Mouse (Mus musculus) lung, adult 18-20 months (tissue): ENCODE measurements at regions not wholly inside any gene's neighbourhood (a gene's known extent, or its start where the extent isn't known, plus 50 kb on each side); places are given as distances from the start of the nearest gene placed in this dataset.
A peak's percentile ranks its signal among the peaks of the same experiment; 100 is the strongest.
"Not testable (repeated sequence)": the region's sequence is repeated elsewhere in the genome, so short reads cannot be mapped to it uniquely, and the experiment has no call there.

ENCODE experiments used
- DNase-seq, 2 experiments: peaks; one replicate each; pipeline ENCODE4 v3.0.0; 2022; ENCODE audit warnings: mixed read lengths in 2 of 2

DNA sequence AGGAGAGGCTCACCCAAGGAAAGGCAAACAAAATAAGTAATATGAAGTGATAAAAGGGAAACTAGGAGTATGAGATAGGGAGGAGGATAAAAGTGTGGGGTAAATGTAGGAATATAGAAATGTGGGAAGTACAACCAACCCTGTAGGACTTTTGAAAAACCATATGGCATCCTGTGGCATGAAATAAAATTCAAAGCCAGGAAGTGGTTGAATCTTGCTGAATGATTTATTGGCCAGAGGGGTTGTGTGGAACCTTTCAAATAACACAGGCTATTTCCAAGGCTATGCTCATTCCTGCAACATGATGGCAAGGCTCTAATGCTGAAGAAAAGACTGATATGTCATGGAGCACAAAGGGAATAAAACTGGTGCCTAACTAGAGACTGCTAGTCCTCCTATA, 347.9 kb downstream of the Gm11232 start:
- DNase-seq: no peak

GRCm38 (mm10) chr4:71390444-71390843, 367.3 kb downstream of the Gm11232 start:
- no peak for DNase-seq

DNA sequence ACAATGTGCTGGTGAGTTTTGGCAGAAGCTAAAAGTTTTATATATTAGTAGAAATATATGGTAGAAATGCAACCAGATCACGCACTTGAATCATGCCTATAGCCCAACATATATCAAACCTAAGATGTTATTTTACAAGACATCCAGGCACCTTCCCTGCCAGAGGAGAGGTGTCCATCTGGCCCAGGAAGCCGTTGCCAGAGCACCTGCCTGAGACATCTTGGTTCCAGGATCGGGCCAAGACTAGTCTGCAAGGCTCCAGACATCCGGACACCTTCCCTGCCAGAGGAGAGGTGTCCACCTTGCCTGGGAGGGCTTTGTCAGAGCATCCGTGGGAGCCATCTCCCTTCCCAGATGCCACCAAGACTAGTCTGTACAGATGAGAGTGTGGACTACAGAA, 388.5 kb downstream of the Gm11232 start:
- DNase-seq: no peak

DNA sequence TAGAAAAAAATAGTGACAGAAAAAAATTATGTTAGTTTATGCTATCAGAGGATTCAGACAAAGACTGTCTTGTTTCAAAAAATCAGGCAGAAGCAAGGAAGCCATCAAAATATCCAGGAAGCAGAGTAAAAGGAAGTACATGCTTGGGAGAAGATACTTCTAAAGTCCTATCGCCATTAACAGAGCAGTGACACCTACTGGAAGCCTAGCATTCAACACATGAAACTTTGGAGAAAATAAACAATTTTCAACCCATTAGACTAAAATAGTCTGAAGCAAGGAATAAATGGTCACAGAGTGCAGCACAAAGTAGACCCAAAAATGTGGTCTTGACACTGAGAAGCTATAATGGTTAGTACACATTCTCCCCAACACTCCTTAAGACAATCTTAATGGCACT, 394.0 kb downstream of the Gm11232 start:
- no peak for DNase-seq

DNA sequence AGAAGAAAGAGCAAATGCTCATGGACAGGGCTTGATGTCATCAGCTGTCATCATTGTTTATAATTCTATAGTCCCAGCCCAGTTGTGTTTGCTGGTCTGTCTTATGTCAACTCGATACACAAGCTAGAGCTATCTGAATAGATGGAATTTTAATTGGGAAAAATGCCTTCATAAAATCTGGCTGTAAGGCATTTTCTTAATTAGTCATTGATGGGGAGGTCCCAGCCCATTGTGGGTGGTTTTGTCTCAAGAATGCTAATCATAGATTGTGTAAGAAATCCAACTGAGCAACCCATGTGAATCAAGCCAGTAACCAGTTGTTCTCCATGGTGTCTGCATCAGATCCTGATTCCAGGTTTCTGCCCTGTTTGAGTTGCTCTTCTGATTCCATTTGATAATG, 400.1 kb downstream of the Gm11232 start:
- DNase-seq: no peak

- no peak for DNase-seq
These were observed 401.1 kb downstream of the Gm11232 start for GRCm38 (mm10) chr4:71356714-71357113.

- DNase-seq: no peak
These were observed 401.5 kb downstream of the Gm11232 start for GRCm38 (mm10) chr4:71356310-71356709.

DNA sequence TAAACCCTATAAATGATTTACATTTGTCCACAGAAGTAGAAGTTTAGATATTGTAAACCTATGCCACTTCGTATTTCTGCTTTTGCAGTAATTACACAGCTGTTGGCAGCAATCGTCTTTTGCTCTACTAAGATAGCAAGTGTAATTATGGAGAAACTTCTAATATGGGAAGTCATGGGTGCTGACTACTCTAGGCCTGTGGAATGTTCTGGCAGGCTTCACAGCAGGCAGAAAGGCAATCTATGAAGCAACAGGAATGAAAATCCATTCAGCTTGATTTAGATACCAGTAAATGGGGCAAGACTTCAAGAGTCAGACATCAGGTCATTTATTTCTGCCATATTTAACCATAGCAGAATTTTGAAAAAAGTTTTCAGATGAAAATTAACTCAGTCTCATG, 405.9 kb downstream of the Gm11232 start:
- no peak for DNase-seq

DNA sequence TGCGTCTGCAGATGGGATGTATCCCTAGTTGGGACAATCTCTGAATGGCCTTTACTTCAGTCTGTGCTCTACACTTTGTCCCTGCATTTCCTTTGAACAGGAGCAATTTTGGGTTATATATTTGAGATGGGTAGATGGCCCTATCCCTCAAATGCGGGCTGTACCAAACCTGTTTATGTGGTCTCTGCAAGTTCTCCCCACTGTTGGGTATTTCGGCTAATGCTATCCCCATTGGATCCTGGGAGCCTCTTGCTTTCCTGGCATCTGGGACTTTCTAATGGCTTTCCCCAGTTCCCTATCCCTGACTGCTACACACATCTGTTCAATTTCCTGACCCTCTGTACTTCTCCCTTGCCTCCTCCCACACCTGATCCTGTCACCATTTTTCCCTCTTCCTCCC, 414.7 kb downstream of the Gm11232 start:
- DNase-seq: no peak

- no peak for DNase-seq
These were observed 419.2 kb downstream of the Gm11232 start for GRCm38 (mm10) chr4:71338582-71338981.

DNA sequence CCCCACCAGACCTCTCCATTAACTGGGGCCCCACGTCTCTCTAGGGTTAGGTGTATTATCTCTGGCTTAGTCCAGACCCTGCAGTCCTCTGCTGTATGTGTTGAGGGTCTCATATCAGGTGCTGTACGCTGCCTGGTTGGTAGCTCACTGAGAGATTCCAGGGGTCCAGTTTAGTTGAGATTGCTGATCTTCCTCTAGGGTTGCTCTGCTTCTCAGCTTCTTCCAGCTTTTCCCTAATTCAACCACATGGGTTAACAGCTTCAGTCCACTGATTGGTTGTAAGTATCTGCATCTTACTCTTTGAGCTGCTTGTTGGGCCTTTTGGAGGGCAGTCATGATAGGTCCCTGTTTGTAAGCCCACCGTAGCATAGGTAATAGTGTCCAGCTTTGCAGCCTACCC, 425.1 kb downstream of the Gm11232 start:
- DNase-seq: no peak

GRCm38 (mm10) chr4:71332018-71332417, 425.7 kb downstream of the Gm11232 start:
- DNase-seq: no peak

- no peak for DNase-seq
These were observed 441.2 kb downstream of the Gm11232 start for GRCm38 (mm10) chr4:71316605-71317004.

DNA sequence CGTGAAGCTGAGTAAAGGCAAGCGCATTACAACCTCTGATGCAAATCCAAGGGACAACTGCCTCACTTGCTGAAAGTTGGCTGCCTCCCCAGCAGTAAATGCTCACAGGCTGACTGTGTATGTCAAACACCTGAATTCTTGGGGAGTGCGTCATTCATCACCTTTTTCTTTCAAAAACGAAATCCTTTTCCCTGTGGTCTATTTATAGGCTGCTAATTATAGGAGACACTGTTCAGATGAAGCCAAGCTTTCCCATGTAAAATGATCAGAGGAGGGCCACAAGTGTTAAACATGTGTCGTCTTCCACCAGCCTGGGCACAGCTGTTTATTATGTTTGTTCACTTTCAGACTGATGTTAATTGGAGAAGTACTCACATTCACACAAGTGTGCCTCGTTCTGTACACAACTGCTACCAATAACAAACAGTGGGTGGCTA, 450.6 kb downstream of the Gm11232 start:
- DNase-seq: no peak

- DNase-seq: no peak
These were observed 451.1 kb downstream of the Gm11232 start for GRCm38 (mm10) chr4:71306690-71307089.

GRCm38 (mm10) chr4:71295716-71296115, 462.0 kb downstream of the Gm11232 start:
- not testable (repeated sequence) for DNase-seq

GRCm38 (mm10) chr4:71291741-71292149, 466.0 kb downstream of the Gm11232 start:
- DNase-seq: peak; percentile 51 to 57

GRCm38 (mm10) chr4:71291111-71291740, 466.5 kb downstream of the Gm11232 start:
- DNase-seq: peak; percentile 55 to 63

- DNase-seq: no peak
These were observed 474.6 kb downstream of the Gm11232 start for GRCm38 (mm10) chr4:71283147-71283546.

GRCm38 (mm10) chr4:71279710-71280109, 478.1 kb downstream of the Gm11232 start:
- DNase-seq: no peak

DNA sequence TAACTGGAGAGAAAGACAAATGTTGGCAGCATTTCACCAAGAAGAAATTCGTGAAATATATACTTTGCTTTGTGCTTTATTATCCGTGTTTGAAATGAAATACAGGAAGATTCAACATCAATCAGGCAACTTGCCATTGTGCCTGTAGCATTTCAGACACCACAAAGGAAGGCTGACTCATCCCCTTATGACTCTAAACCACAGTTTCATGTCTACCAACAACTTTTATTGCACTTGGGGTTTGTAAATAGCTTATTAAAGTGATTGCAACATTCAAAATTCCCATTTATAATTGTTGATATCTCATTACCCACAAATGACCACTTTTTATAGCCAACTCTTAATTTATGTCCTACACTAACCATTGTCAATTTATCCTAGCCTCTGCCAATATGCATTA, 497.9 kb downstream of the Gm11232 start:
- DNase-seq: no peak

- no peak for DNase-seq
These were observed 527.3 kb downstream of the Gm11232 start for GRCm38 (mm10) chr4:71230497-71230872.

DNA sequence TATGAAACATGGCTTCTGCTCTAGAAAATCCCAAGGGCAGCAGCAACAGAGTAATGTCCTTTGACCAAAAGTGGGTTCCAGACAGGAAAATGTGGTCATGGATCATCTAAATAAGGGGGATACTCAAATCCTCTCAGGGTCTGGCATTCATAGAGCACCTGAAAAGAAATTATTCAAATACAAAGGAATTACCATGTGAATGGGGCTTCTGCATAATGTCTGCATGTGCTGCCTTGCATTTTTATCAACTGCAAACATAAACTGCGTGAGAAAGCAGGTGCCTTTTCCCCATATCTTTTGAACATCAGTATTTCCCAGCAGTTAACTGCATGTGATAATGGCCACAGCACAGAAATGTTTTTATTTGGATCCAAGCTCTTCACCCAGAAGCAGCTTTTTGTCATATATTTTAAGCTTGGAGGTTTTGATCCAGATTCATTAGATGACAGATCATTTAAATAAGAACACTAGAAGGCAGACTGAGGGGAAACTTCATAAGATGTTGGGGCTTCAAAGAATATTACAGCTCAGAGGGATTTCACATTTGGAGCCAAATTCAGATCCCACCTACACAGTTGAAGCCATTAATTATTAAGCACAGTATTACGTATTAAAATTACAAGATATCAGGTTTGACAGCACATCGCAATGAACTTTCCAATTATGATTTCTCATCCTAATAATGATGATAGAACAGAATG, 527.8 kb downstream of the Gm11232 start:
- DNase-seq: no peak

DNA sequence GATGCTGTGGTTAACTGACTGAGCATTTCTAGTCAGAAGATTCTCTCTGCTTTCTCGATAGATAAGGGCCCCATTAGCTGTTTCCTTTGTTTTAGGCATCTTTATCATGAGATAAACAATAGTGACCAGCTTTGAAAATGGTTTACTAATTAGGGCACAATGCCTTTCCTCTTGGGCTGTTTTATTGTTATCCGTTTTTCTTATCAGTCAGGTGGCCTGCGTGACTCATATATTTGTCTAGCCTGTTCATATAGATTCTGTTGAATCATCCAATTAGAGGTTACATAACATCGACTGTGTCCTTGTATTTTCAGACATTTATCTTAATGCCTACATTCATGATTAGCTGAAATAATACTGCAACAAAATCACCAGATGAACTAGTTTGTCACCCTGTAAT, 531.1 kb downstream of the Gm11232 start:
- DNase-seq: no peak

GRCm38 (mm10) chr4:71218060-71218459, 539.7 kb downstream of the Gm11232 start:
- no peak for DNase-seq
